Mouse (Mus musculus): Measurements from ENCODE around the gene Izumo1r. TPM values are rescaled to one million over a fixed set of nuclear protein-coding genes. Genes with fewer than 3 reads are reported as not detected.

Izumo1r gene
- total and polyA plus RNA-seq, 3 experiments = not detected

GRCm38 (mm10) chr9:14921254-14921653 lies 17.5 kb upstream of the Izumo1r start:
- H3K4me2 ChIP-seq (ENCODE audit: insufficient read depth, low read depth, poor library complexity, severe bottlenecking) = no peak overlapping the region
- dilution Hi-C loops (cut with MboI; ENCODE audit: extremely low pct_ligation_motif_present, extremely low pct_unique_long_range_greater_than_20kb, low sequenced_read_pairs) = no loop called here
- in situ Hi-C loops (cut with MboI; ENCODE audit: low pct_ligation_motif_present, low pct_unique_long_range_greater_than_20kb, low sequenced_read_pairs) = no loop called here

GRCm38 (mm10) chr9:14920608-14921007 lies 16.9 kb upstream of the Izumo1r start:
- Histone ChIP-seq H3K27me3 (replicated peaks) (no peaks in the 10 kb centered on the region), H3K27ac (ENCODE audit: insufficient read depth, low read depth) (no peak overlapping the region), H3K36me3 (replicated peaks in 1 of 2; ENCODE audit: control insufficient read depth in 1 of 2, insufficient read depth in 1 of 2, low read length in 1 of 2) (no peaks in the 10 kb centered on the region), H3K9ac (ENCODE audit: insufficient read depth, low read depth) (no peak overlapping the region), H3K4me2 (ENCODE audit: insufficient read depth, low read depth, poor library complexity, severe bottlenecking) (no peak overlapping the region), H3K9me3 (replicated peaks; ENCODE audit: low read length) (no peaks in the 10 kb centered on the region), H3K4me3 (replicated peaks in 1 of 3; ENCODE audit: low read depth in 2 of 3, low read length in 2 of 3, poor library complexity in 1 of 3) (no peak overlapping the region), H3K4me1 (ENCODE audit: control insufficient read depth in 1 of 2, insufficient read depth in 2 of 2) (peaks cover 19 to 23% of the 10 kb centered on the region in 2 experiments), H3K79me2 (replicated peaks; ENCODE audit: control insufficient read depth, extremely low read depth, insufficient read depth, poor library complexity, severe bottlenecking) (no peaks in the 10 kb centered on the region)
- TF ChIP-seq ZKSCAN1 (IDR thresholded peaks at IDR 0.05; ENCODE audit: borderline replicate concordance, low read depth, low read length) = no peak
- no peak for TF ChIP-seq MAFK (IDR thresholded peaks at IDR 0.05; ENCODE audit: insufficient replicate concordance, low read length)
- TF ChIP-seq MXI1 (IDR thresholded peaks at IDR 0.05; ENCODE audit: low read depth, low read length) = no peak
- TF ChIP-seq HCFC1 (IDR thresholded peaks at IDR 0.05; ENCODE audit: low read depth, low read length) = no peak
- TF ChIP-seq BHLHE40 (IDR thresholded peaks at IDR 0.05; ENCODE audit: low read depth, low read length) = no peak
- TF ChIP-seq KAT2A (IDR thresholded peaks at IDR 0.05; ENCODE audit: insufficient replicate concordance, low read length) = no peak
- in situ Hi-C loops (cut with MboI; ENCODE audit: low pct_ligation_motif_present, low pct_unique_long_range_greater_than_20kb, low sequenced_read_pairs) (no loop called here), dilution Hi-C loops (cut with MboI; ENCODE audit: extremely low pct_ligation_motif_present, extremely low pct_unique_long_range_greater_than_20kb, low sequenced_read_pairs) (no loop called here)
- DNase-seq (ENCODE audit: extremely low read depth) = no peak

More at GRCm38 (mm10) chr9:14921254-14921653, 17.5 kb upstream of the Izumo1r start:
- no peaks in the 10 kb centered on the region for H3K79me2 ChIP-seq (replicated peaks; ENCODE audit: control insufficient read depth, extremely low read depth, insufficient read depth, poor library complexity, severe bottlenecking)
- no peak overlapping the region for H3K9ac ChIP-seq (ENCODE audit: insufficient read depth, low read depth)
- H3K36me3 ChIP-seq (replicated peaks in 1 of 2; ENCODE audit: control insufficient read depth in 1 of 2, insufficient read depth in 1 of 2, low read length in 1 of 2) = no peaks in the 10 kb centered on the region
- H3K9me3 ChIP-seq (replicated peaks; ENCODE audit: low read length) = no peaks in the 10 kb centered on the region
- H3K27ac ChIP-seq (ENCODE audit: insufficient read depth, low read depth) = no peak overlapping the region
- peaks cover 21 to 30% of the 10 kb centered on the region in 2 experiments for H3K4me1 ChIP-seq (ENCODE audit: control insufficient read depth in 1 of 2, insufficient read depth in 2 of 2)
- DNase-seq (ENCODE audit: extremely low read depth) = no peak
- no peak overlapping the region for H3K4me3 ChIP-seq (replicated peaks in 1 of 3; ENCODE audit: low read depth in 2 of 3, low read length in 2 of 3, poor library complexity in 1 of 3)
- TF ChIP-seq IRF4 (IDR thresholded peaks at IDR 0.05; ENCODE audit: low read depth, low read length) = no peak
- no peak for TF ChIP-seq TBP (conservative IDR thresholded peaks at IDR 0.05; ENCODE audit: low read depth, low read length)
- TF ChIP-seq NRF1 (IDR thresholded peaks at IDR 0.05; ENCODE audit: low read depth, low read length) = no peak
- no peak for TF ChIP-seq USF1 (IDR thresholded peaks at IDR 0.05; ENCODE audit: low read depth, low read length)
- TF ChIP-seq ELF1 (IDR thresholded peaks at IDR 0.05; ENCODE audit: low read depth, low read length) = no peak
- no peaks in the 10 kb centered on the region for H3K27me3 ChIP-seq (replicated peaks)

GRCm38 (mm10) chr9:14918825-14919668 lies 15.3 kb upstream of the Izumo1r start:
- no peaks in the 10 kb centered on the region for H3K79me2 ChIP-seq (replicated peaks; ENCODE audit: control insufficient read depth, extremely low read depth, insufficient read depth, poor library complexity, severe bottlenecking)
- TF ChIP-seq USF2 (conservative IDR thresholded peaks at IDR 0.05; ENCODE audit: low read depth, low read length) (no peak), POLR2A (IDR thresholded peaks at IDR 0.05; ENCODE audit: low read depth, low read length) (no peak)
- in situ Hi-C loops (cut with MboI; ENCODE audit: low pct_ligation_motif_present, low pct_unique_long_range_greater_than_20kb, low sequenced_read_pairs) = no loop called here
- H3K9me3 ChIP-seq (replicated peaks; ENCODE audit: low read length) = peaks cover 2% of the 10 kb centered on the region
- H3K4me3 ChIP-seq (replicated peaks in 1 of 3; ENCODE audit: low read depth in 2 of 3, low read length in 2 of 3, poor library complexity in 1 of 3) = no peak overlapping the region
- no peak overlapping the region for H3K4me2 ChIP-seq (ENCODE audit: insufficient read depth, low read depth, poor library complexity, severe bottlenecking)
- no peak overlapping the region for H3K9ac ChIP-seq (ENCODE audit: insufficient read depth, low read depth)
- H3K4me1 ChIP-seq (ENCODE audit: control insufficient read depth in 1 of 2, insufficient read depth in 2 of 2) = peaks cover 9 to 11% of the 10 kb centered on the region in 2 experiments; a peak in 3 of 4 replicates
- no peaks in the 10 kb centered on the region for H3K27me3 ChIP-seq (replicated peaks)
- H3K27ac ChIP-seq (ENCODE audit: insufficient read depth, low read depth) = no peak overlapping the region
- dilution Hi-C loops (cut with MboI; ENCODE audit: extremely low pct_ligation_motif_present, extremely low pct_unique_long_range_greater_than_20kb, low sequenced_read_pairs) = no loop called here
- no peak for DNase-seq (ENCODE audit: extremely low read depth)
- H3K36me3 ChIP-seq (replicated peaks in 1 of 2; ENCODE audit: control insufficient read depth in 1 of 2, insufficient read depth in 1 of 2, low read length in 1 of 2) = no peaks in the 10 kb centered on the region
